Mouse (Mus musculus) embryonic fibroblast, embryonic 13.5 days (primary cell): ENCODE measurements around the gene Fnbp1. TPM values are rescaled to one million over a fixed set of nuclear protein-coding genes. Genes with fewer than 3 reads are reported as not detected.
A peak's percentile ranks its signal among the peaks of the same experiment; 100 is the strongest.

Experiments
- H3K27ac ChIP-seq: 2 replicates; pipeline ENCODE4 v1.5.1; 2012; ENCODE audit warnings: low read length, control low read depth, inconsistent platforms; ENCODE audit not compliant: insufficient read depth
- H3K4me1 ChIP-seq: 2 replicates; pipeline ENCODE4 v1.6.1; 2011; ENCODE audit warnings: low read length; ENCODE audit not compliant: control insufficient read depth, insufficient read depth
- H3K4me3 ChIP-seq: 2 replicates; pipeline ENCODE4 v1.5.1; 2011; ENCODE audit warnings: mild to moderate bottlenecking, control low read depth, low read length; ENCODE audit not compliant: insufficient read depth
- CTCF ChIP-seq: IDR thresholded peaks from 2 replicates; pipeline ENCODE4 v1.5.1; 2011; ENCODE audit warnings: mild to moderate bottlenecking, control low read depth, low read length, moderate library complexity, borderline replicate concordance; ENCODE audit not compliant: insufficient read depth
- POLR2A ChIP-seq: IDR thresholded peaks from 2 replicates; pipeline ENCODE4 v1.6.1; 2011; ENCODE audit warnings: low read depth, mild to moderate bottlenecking, control low read depth, low read length, moderate library complexity
- polyA plus RNA-seq: library from polyadenylated mRNA; stranded (reverse); fragments of >200 nt; gene quantifications from 2 replicates; pipeline ENCODE4 v1.2.4, GENCODE M21; 2011; ENCODE audit warnings: low read depth; ENCODE audit not compliant: missing spikeins, insufficient read length

Fnbp1 gene
- polyA plus RNA-seq, 1 experiment, result 75.6 TPM

GRCm38 (mm10) chr2:31147054-31147453 lies 5.2 kb upstream of the Fnbp1 start:
- Histone ChIP-seq H3K27ac (no peak overlapping the region), H3K4me1 (no peaks in the 10 kb centered on the region), H3K4me3 (no peak overlapping the region)
- no peak for TF ChIP-seq CTCF
- TF ChIP-seq POLR2A, result no peak

GRCm38 (mm10) chr2:31144901-31145300 lies 3.1 kb upstream of the Fnbp1 start:
- TF ChIP-seq POLR2A (no peak), CTCF (no peak)
- no peak overlapping the region for H3K27ac ChIP-seq
- no peak overlapping the region for H3K4me3 ChIP-seq
- 0 out of 2 replicates have a peak, but pooled peaks cover 2% of the 10 kb centered on the region for H3K4me1 ChIP-seq

DNA sequence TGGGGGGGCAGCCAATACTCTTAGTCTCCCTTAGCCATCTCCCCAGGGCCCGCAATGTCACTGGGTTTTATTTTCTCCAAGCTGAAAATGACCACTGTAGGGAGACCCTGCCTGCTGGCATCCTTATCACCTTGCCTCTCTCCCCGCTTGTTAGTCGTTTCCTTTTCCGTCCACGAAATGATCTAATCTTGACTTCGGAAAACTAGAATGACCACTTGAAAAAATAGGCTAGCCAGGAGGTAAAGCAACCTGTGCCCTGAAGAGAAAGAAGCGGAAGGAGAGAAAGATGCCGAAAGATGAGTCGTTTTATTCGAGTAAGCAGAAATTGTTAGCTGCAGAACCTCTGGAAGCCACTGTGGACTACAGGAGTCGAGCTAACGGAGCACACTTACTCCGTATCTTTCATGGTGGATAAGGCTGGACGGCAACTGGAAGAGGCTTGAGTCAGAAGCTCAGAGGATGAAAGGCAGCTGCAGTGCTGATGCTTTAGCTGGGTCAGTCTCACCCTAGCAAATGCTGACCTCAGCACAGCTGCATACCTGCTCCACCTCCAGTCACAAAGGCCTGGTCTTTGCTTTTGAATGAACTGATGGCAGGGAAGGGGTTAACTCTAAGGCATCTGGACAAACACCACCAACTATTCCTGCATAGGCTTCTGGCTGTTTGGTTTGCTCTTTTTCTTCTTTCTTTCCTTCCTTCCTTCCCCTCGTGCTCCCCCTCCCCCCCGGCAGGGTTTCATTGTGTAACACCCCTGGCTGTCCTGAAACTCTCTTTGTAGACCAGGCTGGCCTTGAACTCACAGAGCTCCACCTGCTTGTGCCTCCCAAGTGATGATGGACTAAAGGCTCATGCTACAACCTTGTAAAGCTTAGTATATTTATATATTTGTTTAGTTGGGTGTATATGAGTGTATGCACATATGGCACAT lies 2.2 kb upstream of the Fnbp1 start:
- Histone ChIP-seq H3K27ac (no peak overlapping the region), H3K4me3 (no peak overlapping the region), H3K4me1 (0 out of 2 replicates have a peak, but pooled peaks cover 4% of the 10 kb centered on the region)
- TF ChIP-seq POLR2A (0 out of 2 replicates have a peak, but pooled peaks have one; percentile 9), CTCF (no peak)

- 0 out of 2 replicates have a peak, but pooled peaks cover 4% of the 10 kb centered on the region for H3K4me1 ChIP-seq
- TF ChIP-seq POLR2A (no peak), CTCF (no peak)
These were observed 1.5 kb upstream of the Fnbp1 start for GRCm38 (mm10) chr2:31143326-31143725.

GRCm38 (mm10) chr2:31142505-31142904 lies 697 bp upstream of the Fnbp1 start:
- TF ChIP-seq CTCF, result peak; percentile 18; the same call in 1 of the 2 replicates
- TF ChIP-seq POLR2A, result no peak
- peak overlapping the region; percentile 84; the same call in 1 of the 2 replicates for H3K4me3 ChIP-seq
- no peak overlapping the region for H3K27ac ChIP-seq
- 0 out of 2 replicates have a peak, but pooled peaks cover 6% of the 10 kb centered on the region for H3K4me1 ChIP-seq

More at GRCm38 (mm10) chr2:31143326-31143725, 1.5 kb upstream of the Fnbp1 start:
- no peak overlapping the region for H3K4me3 ChIP-seq
- no peak overlapping the region for H3K27ac ChIP-seq

DNA sequence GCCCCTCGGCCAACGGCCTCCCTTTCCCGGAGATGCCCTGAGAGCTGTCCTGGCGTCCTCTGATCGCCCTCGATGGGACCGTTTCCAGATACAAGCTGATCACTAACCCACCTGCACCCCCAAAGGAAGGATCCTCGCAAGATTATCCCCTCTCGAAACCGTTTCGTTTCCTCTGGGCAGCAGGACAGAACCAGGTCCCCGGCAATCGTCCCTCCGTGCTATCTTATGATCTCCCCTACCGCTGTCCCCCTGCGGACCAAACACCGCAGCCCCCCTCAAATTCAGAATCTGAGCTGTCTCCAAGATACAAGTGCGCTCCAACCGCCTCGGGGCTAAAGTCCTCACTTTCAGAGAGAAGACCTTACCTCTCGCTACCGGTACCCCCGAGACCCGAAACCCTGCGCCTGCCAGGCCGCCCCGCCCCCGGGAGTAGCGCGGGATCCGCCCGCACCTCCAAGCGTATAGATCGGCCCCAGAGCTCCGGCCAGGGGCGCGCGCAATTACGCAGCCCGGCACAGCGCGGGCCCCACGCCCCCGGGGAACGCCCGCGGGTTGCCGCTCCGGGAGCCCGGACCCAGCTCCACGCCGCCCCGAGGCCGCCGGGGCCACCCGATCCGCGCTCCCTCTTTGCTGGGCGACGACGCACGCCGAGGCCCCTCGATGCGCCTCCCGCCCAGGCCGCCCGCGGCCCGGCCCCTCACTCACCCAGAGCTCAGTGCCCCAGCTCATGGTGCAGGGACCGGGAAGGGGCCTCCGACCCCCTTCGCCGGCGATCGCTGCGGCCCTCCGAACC lies 538 bp downstream of the Fnbp1 start:
- Histone ChIP-seq H3K27ac (0 out of 2 replicates have a peak overlapping the region, but pooled peaks have one; percentile 20), H3K4me1 (0 out of 2 replicates have a peak, but pooled peaks cover 6% of the 10 kb centered on the region), H3K4me3 (peak overlapping the region; percentile 84)
- TF ChIP-seq CTCF (no peak), POLR2A (no peak)

DNA sequence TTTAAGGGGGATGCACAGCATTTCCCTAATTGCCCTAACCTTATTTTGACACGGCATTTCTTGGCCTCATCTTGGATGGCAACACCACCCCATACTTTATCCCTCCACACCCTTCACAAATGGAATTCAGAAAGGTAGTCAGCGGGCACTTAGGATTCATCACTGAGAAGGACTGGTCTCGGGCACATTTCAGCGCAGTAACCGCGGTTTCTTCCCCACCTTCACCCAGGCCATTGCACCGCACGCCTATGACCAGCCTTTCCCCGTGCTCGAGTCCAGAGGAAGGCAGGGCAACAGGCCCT lies 1.1 kb downstream of the Fnbp1 start:
- TF ChIP-seq POLR2A, result no peak
- no peak for TF ChIP-seq CTCF
- Histone ChIP-seq H3K4me1 (0 out of 2 replicates have a peak, but pooled peaks cover 6% of the 10 kb centered on the region), H3K27ac (no peak overlapping the region), H3K4me3 (peak overlapping the region; percentile 84)

DNA sequence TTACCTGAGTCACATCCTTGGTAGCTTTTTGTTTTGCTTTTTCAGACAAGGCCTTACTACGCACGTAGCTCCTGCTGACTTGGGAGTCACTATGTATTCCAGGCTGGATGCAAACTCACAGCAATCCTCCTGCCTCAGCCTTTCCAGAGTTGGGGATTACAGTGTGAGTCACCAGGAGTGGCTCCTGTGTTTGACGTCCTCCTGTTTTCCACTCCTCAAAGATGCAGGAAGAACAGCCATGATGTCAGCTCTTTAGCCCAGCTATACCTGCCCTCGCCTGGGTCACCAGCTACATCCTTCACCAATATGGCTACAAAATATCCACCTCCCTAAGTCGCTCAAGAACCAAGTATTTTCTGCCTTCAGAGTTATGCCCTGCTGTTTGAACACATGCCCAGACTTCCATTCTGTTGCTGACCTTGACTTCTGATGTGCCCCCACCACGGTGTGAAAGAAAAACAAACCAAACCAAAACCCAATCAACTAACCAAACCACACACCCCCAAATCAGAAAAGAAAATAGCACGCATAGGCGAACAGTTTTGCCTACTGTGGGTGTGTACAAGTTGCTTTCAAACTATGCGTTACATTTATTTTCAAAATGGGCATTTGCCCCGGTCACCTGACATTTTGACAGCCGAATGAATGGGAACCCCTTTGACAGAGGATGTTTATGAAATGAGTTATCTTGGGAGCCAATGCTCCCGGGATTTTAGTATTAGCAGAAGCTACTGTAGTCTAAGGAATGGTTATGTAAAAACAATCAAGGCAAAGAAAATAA lies 1.6 kb downstream of the Fnbp1 start:
- Histone ChIP-seq H3K4me1 (0 out of 2 replicates have a peak, but pooled peaks cover 8% of the 10 kb centered on the region), H3K4me3 (peak overlapping the region; percentile 84), H3K27ac (no peak overlapping the region)
- no peak for TF ChIP-seq CTCF
- no peak for TF ChIP-seq POLR2A

DNA sequence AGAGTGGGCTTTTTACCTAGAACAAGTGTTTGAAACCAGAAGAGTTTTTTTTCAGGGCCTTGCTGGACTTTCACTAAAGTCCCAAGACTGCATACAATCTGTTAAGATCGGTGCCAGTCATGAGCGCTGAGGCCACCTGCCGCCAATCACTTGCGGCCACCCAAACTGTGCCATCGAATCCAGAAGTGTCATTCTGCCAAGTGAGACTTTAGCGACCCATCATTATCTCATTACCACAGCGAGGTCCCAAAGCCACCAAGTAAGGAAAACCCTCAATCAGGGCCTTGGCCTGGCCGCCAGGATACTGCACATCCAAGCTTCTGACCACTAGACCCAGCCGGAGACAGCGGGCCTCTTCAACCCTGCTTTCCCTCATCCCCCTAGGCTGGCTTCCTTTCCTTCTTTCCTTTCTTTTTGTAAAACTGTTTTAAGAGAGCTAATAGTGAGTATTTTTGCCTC lies 2.6 kb downstream of the Fnbp1 start:
- H3K4me3 ChIP-seq, result no peak overlapping the region
- H3K27ac ChIP-seq, result no peak overlapping the region
- H3K4me1 ChIP-seq, result 0 out of 2 replicates have a peak, but pooled peaks cover 8% of the 10 kb centered on the region
- TF ChIP-seq CTCF (no peak), POLR2A (no peak)
